Mouse (Mus musculus): ENCODE data around the gene Olfr26. TPM values are rescaled to one million over a fixed set of nuclear protein-coding genes. Genes with fewer than 3 reads are reported as not detected.

Olfr26 gene
- polyA plus RNA-seq, 1 experiment from 2014 or later: not detected

GRCm38 (mm10) chr9:38876826-38877225, 22.0 kb downstream of the Olfr26 start, which contains the start of gene Olfr926:
Gene Olfr926, plus strand, starts transcription at chr9:38877126.
- 76% methylated on average over 2 of the region's 2 CpGs for WGBS
- DNase-seq (ENCODE audit: low spot score) (no peak), ATAC-seq (replicated peaks; ENCODE audit: low FRiP score, low read depth) (no peak)
- H3K27me3 ChIP-seq (ENCODE audit: insufficient read depth, low read length): no peaks in the 10 kb centered on the region
- no peak within 1 kb of the TSS for H3K27ac ChIP-seq
- no peak within 1 kb of the TSS for H3K4me2 ChIP-seq (ENCODE audit: low read length)
- H3K9ac ChIP-seq (ENCODE audit: low read depth, low read length): no peak within 1 kb of the TSS
- H3K9me3 ChIP-seq (replicated peaks; ENCODE audit: low read length): no peaks in the 10 kb centered on the region
- no peak within 1 kb of the TSS for H3K4me3 ChIP-seq (replicated peaks; ENCODE audit: low read depth, low read length)
- H3K36me3 ChIP-seq (ENCODE audit: insufficient read depth, low read length): no peaks in the 10 kb centered on the region
- TF ChIP-seq CTCF (IDR thresholded peaks at IDR 0.05; ENCODE audit: low read depth): no peak
- no peaks in the 10 kb centered on the region for H3K4me1 ChIP-seq (replicated peaks; ENCODE audit: insufficient read depth, low read length)

Other genes starting within 250 kb of the Olfr26 start
- not detected in 2 replicates for gene Olfr914, start 250.0 kb upstream of the Olfr26 start, polyA plus RNA-seq (2015; fragmentation: Nextera tagmentation; extraction: Ambion mirVana)
- gene Olfr916, start 195.2 kb upstream of the Olfr26 start, polyA plus RNA-seq (2015; fragmentation: Nextera tagmentation; extraction: Ambion mirVana): not detected in 2 replicates
- not detected in 2 replicates for gene Olfr917, start 189.2 kb upstream of the Olfr26 start, polyA plus RNA-seq (2015; fragmentation: Nextera tagmentation; extraction: Ambion mirVana)
- gene Olfr918, start 180.5 kb upstream of the Olfr26 start, polyA plus RNA-seq (2015; fragmentation: Nextera tagmentation; extraction: Ambion mirVana): not detected in 2 replicates
- gene Olfr919, start 151.4 kb upstream of the Olfr26 start, polyA plus RNA-seq (2015; fragmentation: Nextera tagmentation; extraction: Ambion mirVana): not detected in 2 replicates
- 23.0 and 24.7 TPM in 2 replicates for gene Vwa5a, start 136.8 kb upstream of the Olfr26 start, polyA plus RNA-seq (2015; fragmentation: Nextera tagmentation; extraction: Ambion mirVana)
- gene Olfr920, start 102.8 kb upstream of the Olfr26 start, polyA plus RNA-seq (2015; fragmentation: Nextera tagmentation; extraction: Ambion mirVana): 0.05 and 0.08 TPM in 2 replicates
- not detected in 2 replicates for gene Olfr921, start 82.0 kb upstream of the Olfr26 start, polyA plus RNA-seq (2015; fragmentation: Nextera tagmentation; extraction: Ambion mirVana)
- not detected in 2 replicates for gene Olfr922, start 40.4 kb upstream of the Olfr26 start, polyA plus RNA-seq (2015; fragmentation: Nextera tagmentation; extraction: Ambion mirVana)
- not detected in 2 replicates for gene Olfr923, start 28.5 kb upstream of the Olfr26 start, polyA plus RNA-seq (2015; fragmentation: Nextera tagmentation; extraction: Ambion mirVana)
- gene Olfr924, start 10.6 kb upstream of the Olfr26 start, polyA plus RNA-seq (2015; fragmentation: Nextera tagmentation; extraction: Ambion mirVana): not detected in 2 replicates
- gene Olfr926, start 22.1 kb downstream of the Olfr26 start, polyA plus RNA-seq (2015; fragmentation: Nextera tagmentation; extraction: Ambion mirVana): not detected in 2 replicates
- not detected in 2 replicates for gene Olfr930, start 74.7 kb downstream of the Olfr26 start, polyA plus RNA-seq (2015; fragmentation: Nextera tagmentation; extraction: Ambion mirVana)
- gene Olfr933, start 117.3 kb downstream of the Olfr26 start, polyA plus RNA-seq (2015; fragmentation: Nextera tagmentation; extraction: Ambion mirVana): not detected in 2 replicates
- not detected in 2 replicates for gene Olfr934, start 133.3 kb downstream of the Olfr26 start, polyA plus RNA-seq (2015; fragmentation: Nextera tagmentation; extraction: Ambion mirVana)
- gene Olfr935, start 144.6 kb downstream of the Olfr26 start, polyA plus RNA-seq (2015; fragmentation: Nextera tagmentation; extraction: Ambion mirVana): not detected in 2 replicates
- gene Olfr146, start 168.3 kb downstream of the Olfr26 start, polyA plus RNA-seq (2015; fragmentation: Nextera tagmentation; extraction: Ambion mirVana): not detected in 2 replicates
- not detected in 2 replicates for gene Olfr937, start 209.9 kb downstream of the Olfr26 start, polyA plus RNA-seq (2015; fragmentation: Nextera tagmentation; extraction: Ambion mirVana)
- not detected in 2 replicates for gene Olfr938, start 223.8 kb downstream of the Olfr26 start, polyA plus RNA-seq (2015; fragmentation: Nextera tagmentation; extraction: Ambion mirVana)